Mouse (Mus musculus) E14TG2a.4 (cell line): ENCODE measurements around the gene Plrg1.

ENCODE experiments used
- CTCF ChIP-seq: conservative IDR thresholded peaks from 2 replicates; pipeline ENCODE4 v1.5.1; 2014; ENCODE audit warnings: low read length
- NANOG ChIP-seq: IDR thresholded peaks from 2 replicates; pipeline ENCODE4 v1.6.1; 2014; ENCODE audit warnings: borderline replicate concordance, low read length, mixed read lengths
- POU5F1 ChIP-seq: IDR thresholded peaks from 2 replicates; pipeline ENCODE4 v1.6.1; 2014; ENCODE audit warnings: low read length, borderline replicate concordance

DNA sequence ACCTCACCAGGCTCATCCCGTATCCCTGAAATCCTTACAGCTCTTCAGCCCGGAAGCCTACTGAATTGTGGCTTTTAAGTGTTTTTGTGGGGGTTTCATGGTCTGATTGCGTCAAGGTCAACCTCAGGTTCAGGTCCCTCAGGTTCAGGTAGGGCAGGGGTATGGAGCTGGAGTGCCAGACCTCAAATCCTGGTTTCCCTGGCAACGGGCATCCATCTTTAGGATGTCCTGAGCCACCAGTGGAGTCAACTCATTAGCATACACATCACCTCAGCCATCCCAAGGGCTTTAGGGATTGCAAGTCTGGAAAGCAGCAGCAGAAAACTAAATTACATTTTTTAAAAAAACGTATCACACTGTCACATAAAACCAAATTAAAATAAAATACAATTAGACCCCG lies 44.3 kb downstream of the Plrg1 start:
- no peak for TF ChIP-seq CTCF
- no peak for TF ChIP-seq NANOG
- no peak for TF ChIP-seq POU5F1
